Mouse (Mus musculus) midbrain, postnatal 0 days (tissue): Measurements from ENCODE around the gene Lrrc8e. TPM values are rescaled to one million over a fixed set of nuclear protein-coding genes. Genes with fewer than 3 reads are reported as not detected.

Source experiments
- ATAC-seq: fragments of 200-750 bp; cut with Nextera tagmentation; 2 replicates; pipeline ENCODE4 v1.8.0; 2017; ENCODE audit warnings: moderate number of reproducible peaks, mild to moderate bottlenecking, moderate TSS enrichment, moderate library complexity; ENCODE audit not compliant: low FRiP score
- DNase-seq: peaks from one replicate; pipeline ENCODE4 v3.0.0-alpha.2; 2015; ENCODE audit warnings: low spot score
- H3K27ac ChIP-seq: fragments of 300-500 bp; sonication (generic); 2 replicates; pipeline ENCODE4 v1.5.1; 2014; ENCODE audit warnings: low read depth, mild to moderate bottlenecking, low read length, mixed read lengths
- H3K27me3 ChIP-seq: fragments of 300-500 bp; sonication (generic); 2 replicates; pipeline ENCODE4 v1.6.1; 2014; ENCODE audit warnings: low read length, control low read depth, mixed read lengths; ENCODE audit not compliant: insufficient read depth
- H3K36me3 ChIP-seq: fragments of 300-500 bp; sonication (generic); 2 replicates; pipeline ENCODE4 v1.6.1; 2014; ENCODE audit warnings: low read length, control low read depth, mixed read lengths; ENCODE audit not compliant: insufficient read depth
- H3K4me1 ChIP-seq: fragments of 300-500 bp; sonication (generic); 2 replicates; pipeline ENCODE4 v1.6.1; 2014; ENCODE audit warnings: mild to moderate bottlenecking, control low read depth, antibody characterized with exemption, low read length, mixed read lengths; ENCODE audit not compliant: insufficient read depth
- H3K4me2 ChIP-seq: fragments of 300-500 bp; sonication (generic); 2 replicates; pipeline ENCODE4 v1.6.1; 2014; ENCODE audit warnings: low read depth, mild to moderate bottlenecking, low read length, mixed read lengths; ENCODE audit not compliant: poor library complexity, severe bottlenecking
- H3K4me3 ChIP-seq: fragments of 300-500 bp; sonication (generic); 2 replicates; pipeline ENCODE4 v1.5.1; 2014; ENCODE audit warnings: low read depth, mild to moderate bottlenecking, low read length, moderate library complexity
- H3K9ac ChIP-seq: fragments of 300-500 bp; sonication (generic); replicated peaks from 2 replicates; pipeline ENCODE4 v1.6.1; 2014; ENCODE audit warnings: mild to moderate bottlenecking, low read length, moderate library complexity, mixed read lengths; ENCODE audit not compliant: poor library complexity, severe bottlenecking
- H3K9me3 ChIP-seq: fragments of 300-500 bp; sonication (generic); 2 replicates; pipeline ENCODE4 v1.6.1; 2016; ENCODE audit warnings: low read length, control low read depth
- CTCF ChIP-seq: IDR thresholded peaks from 2 replicates; pipeline ENCODE4 v1.5.1; 2016; ENCODE audit warnings: antibody characterized with exemption, mild to moderate bottlenecking
- WGBS: fragments of 180-500 bp; shearing (Covaris S2); extraction: QIAGEN DNeasy Blood & Tissue Kit; methylation state at CpG from one replicate; pipeline ENCODE4 v1.1.7; 2014; 5-methylcytosine and 5-hydroxymethylcytosine counted together
- polyA plus RNA-seq: library from polyadenylated mRNA; unstranded; fragments of >200 nt; fragmentation: Nextera tagmentation; extraction: Ambion mirVana; gene quantifications from 2 replicates; pipeline ENCODE4 v1.2.1, GENCODE M21; 2015
- total RNA-seq: library from RNA; depleted of rRNA; stranded (reverse); fragments of >200 nt; gene quantifications from 2 replicates; pipeline ENCODE4 v1.2.3, GENCODE M21; 2014

Gene Lrrc8e
- total and polyA plus RNA-seq, 2 experiments from 2014 or later = 0.12 TPM; not detected in 1

DNA sequence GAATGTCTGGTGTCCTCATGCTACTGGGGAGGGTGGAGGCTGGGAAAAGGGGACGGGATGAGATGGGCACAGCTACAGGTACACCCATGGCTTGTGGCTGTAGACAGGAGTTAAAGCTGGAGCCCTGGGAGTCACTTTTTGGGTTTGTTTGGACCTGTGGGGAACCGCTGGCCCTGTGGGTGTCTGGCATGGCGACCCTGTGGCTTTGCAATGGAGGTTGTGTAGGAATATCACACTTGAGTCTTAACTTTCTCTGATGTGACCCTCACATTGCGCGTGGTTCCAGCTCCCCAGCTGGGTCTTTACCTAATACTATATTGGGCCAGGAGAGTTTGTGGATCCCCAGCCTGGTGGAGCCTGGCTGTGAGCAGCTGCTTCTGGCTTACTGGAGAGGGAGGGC, 18.4 kb downstream of the Lrrc8e start:
- H3K27me3 ChIP-seq = no peaks in the 10 kb centered on the region
- H3K4me2 ChIP-seq = no peak overlapping the region
- H3K4me3 ChIP-seq = no peak overlapping the region
- DNase-seq (no peak), ATAC-seq (no peak)
- H3K9ac ChIP-seq = no peak overlapping the region
- peaks cover 2% of the 10 kb centered on the region for H3K4me1 ChIP-seq
- TF ChIP-seq CTCF = no peak
- no peaks in the 10 kb centered on the region for H3K9me3 ChIP-seq
- H3K36me3 ChIP-seq = peaks cover 56% of the 10 kb centered on the region
- H3K27ac ChIP-seq = no peak overlapping the region
- 98% methylated on average over 5 of the region's 5 CpGs for WGBS

- Histone ChIP-seq H3K4me2 (no peak overlapping the region), H3K27ac (no peak overlapping the region), H3K4me1 (no peaks in the 10 kb centered on the region), H3K9me3 (no peaks in the 10 kb centered on the region), H3K27me3 (no peaks in the 10 kb centered on the region), H3K9ac (no peak overlapping the region), H3K4me3 (no peak overlapping the region), H3K36me3 (peaks cover 54% of the 10 kb centered on the region)
- WGBS = 79% methylated on average over 12 of the region's 13 CpGs
- ATAC-seq = no peak
- TF ChIP-seq CTCF = no peak
- no peak for DNase-seq
Measured at GRCm38 (mm10) chr8:4245737-4246136, 19.1 kb downstream of the Lrrc8e start.

- H3K4me3 ChIP-seq = no peak overlapping the region
- ATAC-seq (no peak), DNase-seq (no peak)
- no peak overlapping the region for H3K27ac ChIP-seq
- H3K4me2 ChIP-seq = no peak overlapping the region
- H3K9me3 ChIP-seq = no peaks in the 10 kb centered on the region
- 95% methylated on average over 8 of the region's 8 CpGs for WGBS
- H3K9ac ChIP-seq = no peak overlapping the region
- no peaks in the 10 kb centered on the region for H3K27me3 ChIP-seq
- H3K36me3 ChIP-seq = peaks cover 52% of the 10 kb centered on the region
- TF ChIP-seq CTCF = no peak
- no peaks in the 10 kb centered on the region for H3K4me1 ChIP-seq
Measured at GRCm38 (mm10) chr8:4247241-4247640, 20.6 kb downstream of the Lrrc8e start.

GRCm38 (mm10) chr8:4247951-4248540, 21.4 kb downstream of the Lrrc8e start, which contains the start of gene Tgfbr3l:
Gene Tgfbr3l, plus strand, starts transcription at chr8:4248214.
- Histone ChIP-seq H3K9me3 (no peaks in the 10 kb centered on the region), H3K27me3 (no peaks in the 10 kb centered on the region), H3K36me3 (peaks cover 46% of the 10 kb centered on the region), H3K4me2 (no peak within 1 kb of the TSS), H3K9ac (0 out of 2 replicates have a peak within 1 kb of the TSS, but pooled peaks have one; percentile 1), H3K27ac (no peak within 1 kb of the TSS), H3K4me1 (no peaks in the 10 kb centered on the region), H3K4me3 (no peak within 1 kb of the TSS)
- TF ChIP-seq CTCF = no peak
- DNase-seq = no peak
- 72% methylated on average over 15 of the region's 15 CpGs for WGBS
- ATAC-seq = no peak

GRCm38 (mm10) chr8:4249213-4249612, 22.6 kb downstream of the Lrrc8e start:
- Histone ChIP-seq H3K27me3 (no peaks in the 10 kb centered on the region), H3K4me1 (no peaks in the 10 kb centered on the region), H3K4me2 (no peak overlapping the region), H3K9ac (0 out of 2 replicates have a peak overlapping the region, but pooled peaks have one; percentile 1), H3K36me3 (peaks cover 35% of the 10 kb centered on the region), H3K27ac (no peak overlapping the region), H3K9me3 (no peaks in the 10 kb centered on the region), H3K4me3 (no peak overlapping the region)
- no peak for ATAC-seq
- 20% methylated on average over 29 of the region's 29 CpGs for WGBS
- no peak for DNase-seq
- no peak for TF ChIP-seq CTCF

DNA sequence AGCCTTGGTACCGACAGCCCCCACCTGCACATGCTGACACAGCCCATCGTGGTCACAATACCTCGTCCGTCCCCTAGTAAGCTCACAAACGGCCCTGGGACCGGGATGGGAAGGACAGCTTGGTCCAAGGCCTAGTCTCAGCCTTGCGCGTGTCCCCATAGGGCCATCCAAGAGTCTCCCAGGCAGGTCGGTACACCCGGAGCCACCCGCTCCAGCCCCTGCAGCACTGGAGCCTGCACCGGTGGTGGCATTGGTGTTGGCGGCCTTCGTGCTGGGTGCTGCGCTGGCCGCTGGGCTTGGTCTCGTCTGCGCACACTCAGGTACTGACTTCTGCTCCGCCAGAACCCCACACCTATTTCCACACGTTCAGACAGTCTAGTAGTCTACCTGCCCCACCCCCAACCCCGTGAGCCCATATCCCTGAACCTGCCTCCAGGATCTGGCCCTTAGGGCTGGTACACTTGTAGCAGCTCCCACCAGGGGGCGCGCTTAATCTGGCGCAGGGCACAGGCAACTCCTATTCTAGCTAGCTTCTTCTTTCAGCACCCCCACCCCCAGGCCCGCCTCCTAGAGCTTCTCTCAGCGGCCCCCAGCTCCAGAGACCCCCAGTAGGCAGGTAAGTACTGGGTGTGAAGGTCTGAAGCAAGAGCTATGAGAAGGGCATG, 23.8 kb downstream of the Lrrc8e start:
- Histone ChIP-seq H3K4me2 (no peak overlapping the region), H3K27ac (no peak overlapping the region), H3K9me3 (no peaks in the 10 kb centered on the region), H3K9ac (0 out of 2 replicates have a peak overlapping the region, but pooled peaks have one; percentile 19), H3K4me3 (no peak overlapping the region), H3K36me3 (peaks cover 32% of the 10 kb centered on the region), H3K27me3 (no peaks in the 10 kb centered on the region), H3K4me1 (no peaks in the 10 kb centered on the region)
- TF ChIP-seq CTCF = peak; percentile 82
- 33% methylated on average over 26 of the region's 26 CpGs for WGBS
- peak; percentile 78 for DNase-seq
- no peak for ATAC-seq
